ENCODE assay signal across 39 mouse cellular contexts in genomic region chr14:62956091-62956490, GRCm38 (mm10). TPM values are rescaled to one million over a fixed set of nuclear protein-coding genes. Genes with fewer than 3 reads are reported as not detected.
"Had no signal": no experiment of that assay in that cellular context is flagged by ENCODE, and none has a peak within 500 bp of the region (broad histone marks: within the 10 kb centered on the region; RNA-seq: fewer than 3 reads in every experiment).

No protein-coding gene starts in this region.

- H3K9ac ChIP-seq: hindbrain, embryonic 12.5 days; hindbrain, embryonic 14.5 days; intestine, embryonic 15.5 days; limb, embryonic 12.5 days; liver, embryonic 13.5 days; liver, embryonic 15.5 days; liver, postnatal 0 days had no signal

- H3K9me3 ChIP-seq: hindbrain, embryonic 10.5 days; hindbrain, embryonic 12.5 days; intestine, embryonic 15.5 days; limb, embryonic 10.5 days; limb, embryonic 12.5 days; liver, embryonic 13.5 days; liver, embryonic 15.5 days had no signal

- H3K27ac ChIP-seq: gastrocnemius, adult 2 months; hindbrain, embryonic 10.5 days; hindbrain, embryonic 12.5 days; hindbrain, embryonic 14.5 days; intestine, embryonic 15.5 days; left cerebral cortex, adult 2 months; limb, embryonic 10.5 days; limb, embryonic 12.5 days; liver, embryonic 13.5 days; liver, embryonic 15.5 days had no signal

- DNase-seq: gastrocnemius, adult 2 months; gastrocnemius, postnatal 10 days; gastrocnemius, postnatal 25 days; heart, postnatal 14 days; heart, postnatal 4 days; kidney, adult 18-20 months; kidney, adult 8-10 months; kidney, postnatal 10 days; kidney, postnatal 25 days; kidney, postnatal 4 days; liver; liver, embryonic 13.5 days; liver, postnatal 0 days had no signal

- H3K4me1 ChIP-seq: hindbrain, embryonic 10.5 days; hindbrain, embryonic 12.5 days; intestine, embryonic 15.5 days; limb, embryonic 10.5 days; limb, embryonic 12.5 days; liver, embryonic 13.5 days; liver, embryonic 15.5 days had no signal

- H3K4me3 ChIP-seq: gastrocnemius, adult 2 months; hindbrain, embryonic 10.5 days; hindbrain, embryonic 12.5 days; intestine, embryonic 15.5 days; left cerebral cortex, adult 2 months; limb, embryonic 10.5 days; limb, embryonic 12.5 days; liver, embryonic 13.5 days; liver, embryonic 15.5 days had no signal

- H3K27me3 ChIP-seq: hindbrain, embryonic 12.5 days; intestine, embryonic 15.5 days; limb, embryonic 12.5 days; liver, embryonic 13.5 days; liver, embryonic 15.5 days had no signal

- H3K4me2 ChIP-seq: heart, embryonic 11.5 days; hindbrain, embryonic 12.5 days; hindbrain, embryonic 14.5 days; intestine, embryonic 15.5 days; limb, embryonic 12.5 days; liver, embryonic 11.5 days; liver, embryonic 13.5 days; liver, embryonic 15.5 days had no signal

- ATAC-seq: hindbrain, embryonic 16.5 days; inflammation-experienced regulatory T-cells, adult 6 months; intestine, embryonic 15.5 days; intestine, postnatal 0 days; liver, postnatal 0 days had no signal

RNA-seq across cellular contexts. Expression of gene Defb48, which starts 28.2 kb away (rescaled TPM):
- total RNA-seq: gastrocnemius, adult 2 months; gastrocnemius, postnatal 10 days; gastrocnemius, postnatal 25 days; gastrocnemius, postnatal 4 days; granulocyte monocyte progenitor cell, adult 5-6 weeks; heart, adult 8-10 months; heart, postnatal 14 days; heart, postnatal 4 days; layer of hippocampus, adult 18-20 months; layer of hippocampus, postnatal 25 days; left cerebral cortex, adult 2 months; left cerebral cortex, postnatal 14 days; left cerebral cortex, postnatal 36 days had no signal
- polyA plus RNA-seq: frontal cortex, adult 2 months; heart, embryonic 11.5 days; heart, embryonic 14.5 days; heart, embryonic 16.5 days; hindbrain, embryonic 10.5 days; hindbrain, embryonic 12.5 days; hindbrain, embryonic 14.5 days; hindbrain, embryonic 16.5 days; inflammation-experienced regulatory T-cells, adult 6 months; intestine, embryonic 15.5 days; intestine, postnatal 0 days; kidney, embryonic 14.5 days; kidney, embryonic 16.5 days; limb, embryonic 10.5 days; limb, embryonic 12.5 days; limb, embryonic 14.5 days; liver, embryonic 11.5 days; liver, embryonic 13.5 days; liver, embryonic 15.5 days; liver, postnatal 0 days had no signal

RNA-seq across cellular contexts. Expression of gene Defb47, which starts 41.8 kb away (rescaled TPM):
- total RNA-seq: gastrocnemius, adult 2 months; gastrocnemius, postnatal 10 days; gastrocnemius, postnatal 25 days; gastrocnemius, postnatal 4 days; granulocyte monocyte progenitor cell, adult 5-6 weeks; heart, adult 8-10 months; heart, postnatal 14 days; heart, postnatal 4 days; layer of hippocampus, adult 18-20 months; layer of hippocampus, postnatal 25 days; left cerebral cortex, adult 2 months; left cerebral cortex, postnatal 14 days; left cerebral cortex, postnatal 36 days had no signal
- polyA plus RNA-seq: frontal cortex, adult 2 months; heart, embryonic 11.5 days; heart, embryonic 14.5 days; heart, embryonic 16.5 days; hindbrain, embryonic 10.5 days; hindbrain, embryonic 12.5 days; hindbrain, embryonic 14.5 days; hindbrain, embryonic 16.5 days; inflammation-experienced regulatory T-cells, adult 6 months; intestine, embryonic 15.5 days; intestine, postnatal 0 days; kidney, embryonic 14.5 days; kidney, embryonic 16.5 days; limb, embryonic 10.5 days; limb, embryonic 12.5 days; limb, embryonic 14.5 days; liver, embryonic 11.5 days; liver, embryonic 13.5 days; liver, embryonic 15.5 days; liver, postnatal 0 days had no signal

RNA-seq across cellular contexts. Expression of gene Defb43, which starts 55.5 kb away (rescaled TPM):
- total RNA-seq: gastrocnemius, adult 2 months; gastrocnemius, postnatal 10 days; gastrocnemius, postnatal 25 days; gastrocnemius, postnatal 4 days; granulocyte monocyte progenitor cell, adult 5-6 weeks; heart, adult 8-10 months; heart, postnatal 14 days; heart, postnatal 4 days; layer of hippocampus, adult 18-20 months; layer of hippocampus, postnatal 25 days; left cerebral cortex, adult 2 months; left cerebral cortex, postnatal 14 days; left cerebral cortex, postnatal 36 days had no signal
- polyA plus RNA-seq: frontal cortex, adult 2 months; heart, embryonic 11.5 days; heart, embryonic 14.5 days; heart, embryonic 16.5 days; hindbrain, embryonic 10.5 days; hindbrain, embryonic 12.5 days; hindbrain, embryonic 14.5 days; hindbrain, embryonic 16.5 days; inflammation-experienced regulatory T-cells, adult 6 months; intestine, embryonic 15.5 days; intestine, postnatal 0 days; kidney, embryonic 14.5 days; kidney, embryonic 16.5 days; limb, embryonic 10.5 days; limb, embryonic 12.5 days; limb, embryonic 14.5 days; liver, embryonic 11.5 days; liver, embryonic 13.5 days; liver, embryonic 15.5 days; liver, postnatal 0 days had no signal
